Mouse (Mus musculus): ENCODE data around the gene Eps15. TPM values are rescaled to one million over a fixed set of nuclear protein-coding genes. Genes with fewer than 3 reads are reported as not detected.

Eps15 gene
- polyA plus RNA-seq, 1 experiment from 2014 or later, result 35.7 TPM

DNA sequence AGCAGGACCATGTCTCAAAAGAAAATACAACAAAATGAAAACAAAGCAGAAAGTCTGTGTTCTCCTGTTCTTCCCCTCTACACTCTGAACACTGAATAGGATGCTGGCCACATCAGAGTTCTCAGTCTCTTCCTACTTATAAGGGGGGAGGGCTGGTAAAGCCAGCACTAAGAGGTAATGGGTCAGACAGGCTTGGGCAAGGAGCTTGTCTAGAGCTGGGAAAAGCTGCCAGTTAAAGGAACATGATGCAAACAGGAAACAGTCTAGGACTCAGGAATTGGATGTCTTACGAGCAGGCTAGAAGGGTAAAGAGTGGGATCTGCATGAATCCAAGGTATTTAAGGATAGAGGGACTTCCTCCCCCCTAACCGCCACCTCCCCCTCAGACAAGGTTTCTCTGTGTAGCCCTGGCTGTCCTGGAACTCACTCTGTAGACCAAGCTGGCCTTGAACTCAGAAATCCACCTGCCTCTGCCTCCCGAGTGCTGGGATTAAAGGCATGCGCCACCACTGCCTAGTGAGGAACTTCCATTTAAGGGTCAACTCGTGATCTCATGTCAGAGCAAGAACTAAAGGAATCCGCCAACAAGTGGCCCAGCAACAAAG, 35.0 kb upstream of the Eps15 start:
- ATAC-seq (ENCODE audit: low read depth), result no peak
- 57% methylated on average over 6 of the region's 6 CpGs for WGBS (ENCODE audit: insufficient replicate concordance)
- Histone ChIP-seq H3K9ac (ENCODE audit: low read depth, low read length) (no peak overlapping the region), H3K9me3 (replicated peaks; ENCODE audit: control insufficient read depth, low read length) (no peaks in the 10 kb centered on the region), H3K27ac (ENCODE audit: low read length) (no peak overlapping the region), H3K36me3 (ENCODE audit: control insufficient read depth, insufficient read depth) (no peaks in the 10 kb centered on the region), H3K4me2 (ENCODE audit: low read depth, low read length) (no peak overlapping the region), H3K27me3 (ENCODE audit: control insufficient read depth, insufficient read depth, low read depth, low read length) (no peaks in the 10 kb centered on the region), H3K4me1 (ENCODE audit: control insufficient read depth, low read depth, low read length) (no peaks in the 10 kb centered on the region), H3K4me3 (ENCODE audit: low read depth, low read length) (no peak overlapping the region)

DNA sequence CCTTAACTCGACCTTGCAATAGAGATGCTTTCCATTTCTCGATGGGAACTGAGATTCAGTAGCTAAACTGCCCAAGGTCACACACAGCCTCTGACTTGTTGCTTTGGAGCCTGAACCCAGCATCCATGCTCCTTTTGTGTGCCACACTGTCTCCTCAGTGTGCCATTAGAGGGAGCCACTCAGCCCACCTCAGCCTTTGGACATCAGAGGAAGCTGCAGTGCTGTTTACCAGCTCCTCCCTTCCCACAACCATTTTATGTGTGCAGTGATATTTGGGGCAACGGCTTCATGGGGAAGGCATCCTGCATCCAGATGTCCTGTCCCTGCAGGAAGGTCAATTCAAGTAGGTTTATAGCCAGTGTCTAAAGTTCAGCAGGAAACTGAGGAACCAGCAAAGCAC, 28.5 kb upstream of the Eps15 start:
- Histone ChIP-seq H3K4me2 (ENCODE audit: low read depth, low read length) (no peak overlapping the region), H3K4me3 (ENCODE audit: low read depth, low read length) (no peak overlapping the region), H3K9me3 (replicated peaks; ENCODE audit: control insufficient read depth, low read length) (no peaks in the 10 kb centered on the region), H3K9ac (ENCODE audit: low read depth, low read length) (no peak overlapping the region), H3K36me3 (ENCODE audit: control insufficient read depth, insufficient read depth) (no peaks in the 10 kb centered on the region), H3K27ac (ENCODE audit: low read length) (no peak overlapping the region), H3K4me1 (ENCODE audit: control insufficient read depth, low read depth, low read length) (peaks cover 26% of the 10 kb centered on the region), H3K27me3 (ENCODE audit: control insufficient read depth, insufficient read depth, low read depth, low read length) (no peaks in the 10 kb centered on the region)
- WGBS (ENCODE audit: insufficient replicate concordance), result 23% methylated on average over 3 of the region's 3 CpGs
- no peak for ATAC-seq (ENCODE audit: low read depth)

DNA sequence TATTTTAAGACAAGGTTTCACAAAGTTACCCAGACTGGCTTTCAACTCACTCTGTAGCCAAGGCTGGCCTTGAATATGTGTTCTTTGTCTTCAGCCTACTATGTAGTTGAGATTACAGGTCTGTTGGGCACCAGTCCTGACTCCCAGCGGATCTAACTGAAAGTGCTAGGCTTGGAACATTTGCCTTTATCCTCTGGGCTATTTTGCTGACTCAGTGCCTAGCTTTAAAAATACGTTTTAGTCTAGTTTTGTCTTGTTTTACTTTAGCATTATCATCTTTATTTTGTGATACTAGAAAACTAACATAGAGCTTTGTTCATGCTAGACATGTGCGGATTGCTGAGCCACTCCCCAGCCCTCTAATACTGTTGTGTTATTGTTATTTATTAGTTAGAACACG, 27.9 kb upstream of the Eps15 start:
- peaks cover 26% of the 10 kb centered on the region for H3K4me1 ChIP-seq (ENCODE audit: control insufficient read depth, low read depth, low read length)
- no peak for ATAC-seq (ENCODE audit: low read depth)
- H3K27ac ChIP-seq (ENCODE audit: low read length), result no peak overlapping the region
- H3K9ac ChIP-seq (ENCODE audit: low read depth, low read length), result no peak overlapping the region
- 73% methylated on average over 4 of the region's 4 CpGs for WGBS (ENCODE audit: insufficient replicate concordance)
- H3K9me3 ChIP-seq (replicated peaks; ENCODE audit: control insufficient read depth, low read length), result no peaks in the 10 kb centered on the region
- no peaks in the 10 kb centered on the region for H3K27me3 ChIP-seq (ENCODE audit: control insufficient read depth, insufficient read depth, low read depth, low read length)
- no peak overlapping the region for H3K4me3 ChIP-seq (ENCODE audit: low read depth, low read length)
- H3K36me3 ChIP-seq (ENCODE audit: control insufficient read depth, insufficient read depth), result no peaks in the 10 kb centered on the region
- H3K4me2 ChIP-seq (ENCODE audit: low read depth, low read length), result no peak overlapping the region

DNA sequence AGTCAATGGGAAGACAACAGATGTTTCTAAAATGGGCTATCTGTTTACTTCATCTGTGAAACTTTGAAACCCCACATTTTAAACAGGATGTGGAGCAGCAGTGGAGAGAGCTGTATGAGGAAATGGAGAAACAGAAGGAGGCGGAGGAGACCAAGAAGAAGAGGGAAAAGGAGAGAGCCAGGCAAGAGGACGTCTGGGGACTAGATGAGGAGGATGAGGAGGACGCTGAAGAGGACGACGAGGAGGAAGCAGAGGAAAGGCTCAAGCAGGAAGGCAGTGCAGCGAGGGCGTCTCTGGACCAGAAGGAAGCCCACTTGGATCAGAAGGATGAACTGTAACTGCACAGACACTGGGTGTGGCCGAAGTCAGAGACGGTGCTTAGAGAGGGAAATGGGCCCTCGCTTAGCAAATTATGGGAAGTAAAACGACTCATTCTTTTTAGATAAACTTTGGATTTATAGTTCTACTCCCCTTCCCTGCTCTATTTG, 26.4 kb upstream of the Eps15 start:
- Histone ChIP-seq H3K4me2 (ENCODE audit: low read depth, low read length) (peak overlapping the region; percentile 44), H3K9ac (ENCODE audit: low read depth, low read length) (peak overlapping the region; percentile 31; the same call in 1 of the 2 replicates), H3K9me3 (replicated peaks; ENCODE audit: control insufficient read depth, low read length) (no peaks in the 10 kb centered on the region), H3K4me3 (ENCODE audit: low read depth, low read length) (peak overlapping the region; percentile 21; the same call in 1 of the 2 replicates), H3K4me1 (ENCODE audit: control insufficient read depth, low read depth, low read length) (peaks cover 26% of the 10 kb centered on the region), H3K27ac (ENCODE audit: low read length) (peak overlapping the region; percentile 65), H3K27me3 (ENCODE audit: control insufficient read depth, insufficient read depth, low read depth, low read length) (no peaks in the 10 kb centered on the region), H3K36me3 (ENCODE audit: control insufficient read depth, insufficient read depth) (no peaks in the 10 kb centered on the region)
- 21% methylated on average over 11 of the region's 11 CpGs for WGBS (ENCODE audit: insufficient replicate concordance)
- no peak for ATAC-seq (ENCODE audit: low read depth)

DNA sequence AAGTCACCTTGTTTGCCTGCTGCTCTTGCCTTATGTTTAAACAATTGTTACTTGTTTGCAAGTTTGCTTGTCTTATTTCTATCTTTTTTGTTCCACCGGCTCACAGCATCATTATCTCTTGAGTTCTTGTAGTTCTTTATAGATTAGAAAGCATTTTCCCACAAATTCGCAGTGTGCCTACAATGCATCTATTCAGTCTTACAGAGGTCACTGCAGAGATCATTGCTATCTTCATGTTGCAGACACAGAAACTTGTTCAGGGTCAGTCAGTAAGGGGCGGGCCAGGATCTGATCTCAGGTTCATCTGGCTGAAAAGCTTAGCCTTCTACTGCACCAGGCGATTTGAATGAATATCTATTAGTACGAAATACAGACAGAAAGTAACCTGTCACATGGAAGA, 25.6 kb upstream of the Eps15 start:
- no peaks in the 10 kb centered on the region for H3K27me3 ChIP-seq (ENCODE audit: control insufficient read depth, insufficient read depth, low read depth, low read length)
- H3K9me3 ChIP-seq (replicated peaks; ENCODE audit: control insufficient read depth, low read length), result no peaks in the 10 kb centered on the region
- peak overlapping the region; percentile 53 for H3K27ac ChIP-seq (ENCODE audit: low read length)
- no peak overlapping the region for H3K4me3 ChIP-seq (ENCODE audit: low read depth, low read length)
- H3K4me1 ChIP-seq (ENCODE audit: control insufficient read depth, low read depth, low read length), result peaks cover 26% of the 10 kb centered on the region
- peak; percentile 77 for ATAC-seq (ENCODE audit: low read depth)
- peak overlapping the region; percentile 12 for H3K4me2 ChIP-seq (ENCODE audit: low read depth, low read length)
- 21% methylated on average over 5 of the region's 5 CpGs for WGBS (ENCODE audit: insufficient replicate concordance)
- no peaks in the 10 kb centered on the region for H3K36me3 ChIP-seq (ENCODE audit: control insufficient read depth, insufficient read depth)
- no peak overlapping the region for H3K9ac ChIP-seq (ENCODE audit: low read depth, low read length)

DNA sequence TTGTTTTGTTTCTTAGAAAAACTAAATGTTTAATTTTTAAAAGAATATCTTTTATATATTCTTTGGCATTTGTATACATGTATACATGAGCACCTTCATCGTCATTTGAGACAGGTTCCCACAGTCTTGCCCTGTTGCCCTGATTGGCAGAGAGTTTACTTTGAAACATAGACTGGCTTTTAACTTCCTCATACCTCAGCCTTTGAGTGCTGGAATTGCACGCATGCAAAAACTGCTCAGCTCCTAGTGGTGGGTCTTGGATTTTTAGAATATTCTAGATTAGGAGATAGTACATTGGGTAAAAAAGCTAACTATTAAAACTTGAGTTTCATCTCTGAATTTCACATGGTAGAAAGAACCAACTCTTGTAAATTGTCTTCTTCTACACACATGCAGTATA, 24.7 kb upstream of the Eps15 start:
- WGBS (ENCODE audit: insufficient replicate concordance), result 12% methylated on average over 2 of the region's 2 CpGs
- Histone ChIP-seq H3K27ac (ENCODE audit: low read length) (peak overlapping the region; percentile 70; the same call in 1 of the 2 replicates), H3K9me3 (replicated peaks; ENCODE audit: control insufficient read depth, low read length) (no peaks in the 10 kb centered on the region), H3K36me3 (ENCODE audit: control insufficient read depth, insufficient read depth) (no peaks in the 10 kb centered on the region), H3K4me1 (ENCODE audit: control insufficient read depth, low read depth, low read length) (peaks cover 26% of the 10 kb centered on the region), H3K27me3 (ENCODE audit: control insufficient read depth, insufficient read depth, low read depth, low read length) (no peaks in the 10 kb centered on the region), H3K4me3 (ENCODE audit: low read depth, low read length) (no peak overlapping the region), H3K4me2 (ENCODE audit: low read depth, low read length) (no peak overlapping the region), H3K9ac (ENCODE audit: low read depth, low read length) (no peak overlapping the region)
- ATAC-seq (ENCODE audit: low read depth), result no peak

DNA sequence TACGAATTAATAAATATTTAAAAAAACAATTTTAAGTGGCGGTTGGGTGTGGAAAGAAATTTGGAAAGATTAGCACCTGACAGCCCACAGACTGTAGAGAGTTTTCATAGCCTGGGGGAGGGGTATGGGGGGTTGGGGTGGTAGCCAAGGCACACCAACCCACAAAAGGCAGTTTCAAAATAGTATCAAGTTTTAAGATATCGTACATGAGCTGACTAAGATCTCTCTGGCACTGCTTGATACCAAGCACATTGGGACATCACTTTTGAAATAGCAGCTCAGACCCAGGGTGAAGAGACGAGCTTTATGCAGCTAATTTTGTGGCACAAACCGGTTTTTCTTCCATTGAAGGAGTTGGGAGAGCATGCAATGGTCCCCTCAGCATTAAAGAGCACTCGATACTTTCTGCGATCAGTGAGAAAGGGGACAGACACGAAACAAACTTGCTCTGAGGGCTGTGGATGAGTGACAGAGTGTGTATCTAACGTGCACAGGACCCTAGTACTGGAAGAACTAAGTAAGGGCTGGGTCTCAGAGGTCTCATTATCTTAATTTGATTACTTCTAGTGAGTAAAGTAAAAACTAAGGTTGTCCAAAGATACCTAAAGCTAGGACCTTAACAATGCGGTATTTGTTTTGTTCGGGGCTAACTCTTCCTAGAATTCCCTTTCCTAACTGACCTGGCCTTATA, 24.2 kb upstream of the Eps15 start:
- Histone ChIP-seq H3K27ac (ENCODE audit: low read length) (peak overlapping the region; percentile 49; the same call in 1 of the 2 replicates), H3K4me1 (ENCODE audit: control insufficient read depth, low read depth, low read length) (peaks cover 26% of the 10 kb centered on the region), H3K9me3 (replicated peaks; ENCODE audit: control insufficient read depth, low read length) (no peaks in the 10 kb centered on the region), H3K4me3 (ENCODE audit: low read depth, low read length) (no peak overlapping the region), H3K27me3 (ENCODE audit: control insufficient read depth, insufficient read depth, low read depth, low read length) (no peaks in the 10 kb centered on the region), H3K4me2 (ENCODE audit: low read depth, low read length) (peak overlapping the region; percentile 44), H3K9ac (ENCODE audit: low read depth, low read length) (no peak overlapping the region), H3K36me3 (ENCODE audit: control insufficient read depth, insufficient read depth) (no peaks in the 10 kb centered on the region)
- 27% methylated on average over 11 of the region's 11 CpGs for WGBS (ENCODE audit: insufficient replicate concordance)
- peak; percentile 69 for ATAC-seq (ENCODE audit: low read depth)

DNA sequence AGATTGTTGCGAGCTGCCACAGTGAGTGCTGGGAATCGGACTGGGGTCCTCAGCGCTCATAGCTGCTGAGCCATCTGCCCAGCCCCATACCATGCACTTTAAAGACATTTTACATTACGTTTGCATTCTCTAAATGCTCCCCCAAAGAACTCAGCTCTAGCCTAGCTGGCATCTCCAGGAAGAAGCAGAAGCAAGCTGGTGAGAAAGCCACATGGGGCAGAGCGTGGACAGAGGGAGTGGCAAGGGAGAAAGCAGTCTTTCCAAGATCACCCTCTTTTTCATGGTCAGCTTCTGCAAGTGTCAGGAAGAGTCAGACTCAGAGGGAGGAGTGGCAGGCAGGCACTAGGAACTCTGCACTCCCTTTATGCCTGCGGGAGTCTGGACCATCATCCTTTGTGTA, 23.3 kb upstream of the Eps15 start:
- no peak for ATAC-seq (ENCODE audit: low read depth)
- Histone ChIP-seq H3K4me3 (ENCODE audit: low read depth, low read length) (no peak overlapping the region), H3K9me3 (replicated peaks; ENCODE audit: control insufficient read depth, low read length) (no peaks in the 10 kb centered on the region), H3K27me3 (ENCODE audit: control insufficient read depth, insufficient read depth, low read depth, low read length) (no peaks in the 10 kb centered on the region), H3K36me3 (ENCODE audit: control insufficient read depth, insufficient read depth) (no peaks in the 10 kb centered on the region), H3K27ac (ENCODE audit: low read length) (peak overlapping the region; percentile 20; the same call in 1 of the 2 replicates), H3K4me1 (ENCODE audit: control insufficient read depth, low read depth, low read length) (peaks cover 25% of the 10 kb centered on the region), H3K9ac (ENCODE audit: low read depth, low read length) (no peak overlapping the region), H3K4me2 (ENCODE audit: low read depth, low read length) (no peak overlapping the region)
- 84% methylated on average over 6 of the region's 6 CpGs for WGBS (ENCODE audit: insufficient replicate concordance)

DNA sequence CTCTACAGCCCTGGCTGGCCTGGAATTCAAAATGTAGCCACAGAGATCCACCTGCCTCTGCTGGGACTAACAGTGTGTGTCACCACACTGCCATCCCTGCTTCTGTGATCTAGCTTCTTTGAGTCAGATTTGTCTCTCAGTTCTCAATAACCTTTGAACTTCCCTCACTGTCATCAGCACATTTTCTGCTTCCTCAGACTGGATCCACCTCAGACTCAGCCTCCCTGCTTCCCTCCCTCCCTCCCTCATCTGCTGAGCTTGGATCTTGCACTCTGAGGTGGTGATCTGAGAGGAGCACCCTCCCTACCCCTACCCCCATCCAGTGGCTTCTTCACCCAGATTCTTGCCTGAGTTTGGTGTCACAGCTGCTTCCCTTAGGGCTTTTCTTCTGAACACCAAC, 22.4 kb upstream of the Eps15 start:
- Histone ChIP-seq H3K36me3 (ENCODE audit: control insufficient read depth, insufficient read depth) (no peaks in the 10 kb centered on the region), H3K27me3 (ENCODE audit: control insufficient read depth, insufficient read depth, low read depth, low read length) (no peaks in the 10 kb centered on the region), H3K4me3 (ENCODE audit: low read depth, low read length) (no peak overlapping the region), H3K4me2 (ENCODE audit: low read depth, low read length) (no peak overlapping the region), H3K9me3 (replicated peaks; ENCODE audit: control insufficient read depth, low read length) (no peaks in the 10 kb centered on the region), H3K4me1 (ENCODE audit: control insufficient read depth, low read depth, low read length) (peaks cover 21% of the 10 kb centered on the region), H3K27ac (ENCODE audit: low read length) (no peak overlapping the region), H3K9ac (ENCODE audit: low read depth, low read length) (no peak overlapping the region)
- ATAC-seq (ENCODE audit: low read depth), result no peak

All from liver, embryonic 16.5 days (tissue).